Mouse (Mus musculus): ENCODE measurements at regions not wholly inside any gene's neighbourhood (a gene's known extent, or its start where the extent isn't known, plus 50 kb on each side); places are given as distances from the start of the nearest gene placed in this dataset.

DNA sequence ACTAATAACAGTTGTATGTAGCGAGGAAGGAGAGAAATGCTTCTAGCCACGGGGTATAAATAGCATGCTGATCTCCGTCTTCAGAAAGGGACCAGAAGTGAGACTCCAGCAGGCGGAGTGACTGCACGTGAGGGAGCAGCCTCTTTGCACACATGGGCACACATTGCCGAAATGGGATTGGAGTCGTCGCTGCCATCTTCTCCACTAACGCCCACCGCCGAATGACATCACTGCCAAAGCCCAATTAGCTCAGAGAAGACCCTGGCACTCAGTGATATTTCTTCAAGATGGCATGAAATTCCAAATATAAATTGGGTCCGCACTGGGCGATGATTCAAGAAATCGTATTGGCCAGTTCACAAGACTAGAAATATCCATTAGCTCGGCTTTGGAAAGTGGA is 220.9 kb upstream of the Nr4a3 start:
- no peak for TF ChIP-seq POLR2A (IDR thresholded peaks at IDR 0.05; ENCODE audit: borderline replicate concordance, extremely low read depth, insufficient read depth, insufficient read length, poor library complexity, severe bottlenecking)
- no peak for TF ChIP-seq CTCF (IDR thresholded peaks at IDR 0.05; ENCODE audit: borderline replicate concordance, extremely low read depth, insufficient read depth, insufficient read length)
- peak; percentile 72 for DNase-seq (ENCODE audit: low read depth)

DNA sequence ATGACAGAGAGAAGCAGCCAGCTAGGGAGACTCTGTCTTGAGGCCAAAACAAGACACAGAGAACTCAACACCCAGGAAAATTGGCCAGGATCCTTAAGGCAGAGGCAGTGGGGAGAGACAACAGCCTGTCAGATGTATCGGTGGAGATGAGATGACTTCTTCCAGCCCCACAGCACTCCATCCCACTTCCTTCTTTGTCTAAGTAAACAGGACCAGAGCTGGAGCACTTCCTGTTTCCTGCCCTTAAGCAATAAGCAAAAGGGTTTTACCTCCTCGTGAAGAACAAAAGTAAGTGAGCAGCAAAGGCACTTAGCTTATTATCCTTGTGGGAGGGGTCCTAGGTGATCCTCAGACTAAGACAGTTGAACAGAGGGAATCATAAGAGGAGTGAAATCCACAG is 212.0 kb upstream of the Nr4a3 start:
- DNase-seq (ENCODE audit: low read depth) = no peak
- TF ChIP-seq POLR2A (IDR thresholded peaks at IDR 0.05; ENCODE audit: borderline replicate concordance, extremely low read depth, insufficient read depth, insufficient read length, poor library complexity, severe bottlenecking) (no peak), CTCF (IDR thresholded peaks at IDR 0.05; ENCODE audit: borderline replicate concordance, extremely low read depth, insufficient read depth, insufficient read length) (no peak)

DNA sequence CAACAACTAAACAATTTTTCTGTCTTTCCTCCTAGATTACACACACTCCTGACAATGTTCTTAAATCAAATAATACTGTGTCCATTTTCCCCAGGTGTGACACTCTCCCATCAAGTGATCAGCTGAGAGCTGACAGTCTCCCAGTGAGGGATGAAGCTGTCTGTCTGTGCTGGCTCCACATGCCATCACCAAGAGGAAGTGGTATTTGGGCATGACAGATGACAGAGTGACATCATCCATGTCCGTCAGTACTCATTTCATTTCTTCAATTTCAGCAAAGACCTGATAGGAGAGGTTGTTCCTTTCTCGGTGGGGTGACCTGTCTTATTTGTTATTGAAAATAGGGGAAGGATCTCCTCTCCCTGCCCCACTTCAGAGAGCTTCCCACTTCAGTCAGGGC is 206.5 kb upstream of the Nr4a3 start:
- DNase-seq (ENCODE audit: low read depth) = no peak
- TF ChIP-seq CTCF (IDR thresholded peaks at IDR 0.05; ENCODE audit: borderline replicate concordance, extremely low read depth, insufficient read depth, insufficient read length) (no peak), POLR2A (IDR thresholded peaks at IDR 0.05; ENCODE audit: borderline replicate concordance, extremely low read depth, insufficient read depth, insufficient read length, poor library complexity, severe bottlenecking) (no peak)

DNA sequence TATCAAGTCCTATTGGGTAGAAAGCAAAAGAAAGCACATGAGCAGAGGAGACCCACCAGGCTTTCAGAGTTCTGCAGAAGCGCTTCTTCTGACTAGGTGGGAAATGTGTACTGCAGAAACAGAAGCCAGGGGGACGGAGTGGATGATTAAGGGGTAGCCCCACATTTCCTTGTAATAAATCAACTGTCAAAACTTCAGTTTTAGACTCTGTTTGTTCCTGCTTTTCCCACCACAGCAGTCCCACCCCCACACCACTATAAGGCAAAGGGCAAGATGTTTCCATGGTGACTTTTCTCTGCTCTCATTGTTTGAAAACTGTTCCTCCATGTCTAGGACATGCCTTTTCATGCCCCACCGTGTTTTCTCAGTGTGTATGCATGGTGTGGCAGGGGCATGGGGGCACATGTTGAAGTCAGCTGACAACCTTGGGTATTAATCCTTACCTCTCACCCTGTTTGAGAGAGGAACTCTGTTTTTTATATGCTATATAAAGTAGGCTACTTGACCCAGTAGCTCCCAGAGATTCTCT is 202.8 kb upstream of the Nr4a3 start:
- no peak for TF ChIP-seq POLR2A (IDR thresholded peaks at IDR 0.05; ENCODE audit: borderline replicate concordance, extremely low read depth, insufficient read depth, insufficient read length, poor library complexity, severe bottlenecking)
- TF ChIP-seq CTCF (IDR thresholded peaks at IDR 0.05; ENCODE audit: borderline replicate concordance, extremely low read depth, insufficient read depth, insufficient read length) = no peak
- no peak for DNase-seq (ENCODE audit: low read depth)

DNA sequence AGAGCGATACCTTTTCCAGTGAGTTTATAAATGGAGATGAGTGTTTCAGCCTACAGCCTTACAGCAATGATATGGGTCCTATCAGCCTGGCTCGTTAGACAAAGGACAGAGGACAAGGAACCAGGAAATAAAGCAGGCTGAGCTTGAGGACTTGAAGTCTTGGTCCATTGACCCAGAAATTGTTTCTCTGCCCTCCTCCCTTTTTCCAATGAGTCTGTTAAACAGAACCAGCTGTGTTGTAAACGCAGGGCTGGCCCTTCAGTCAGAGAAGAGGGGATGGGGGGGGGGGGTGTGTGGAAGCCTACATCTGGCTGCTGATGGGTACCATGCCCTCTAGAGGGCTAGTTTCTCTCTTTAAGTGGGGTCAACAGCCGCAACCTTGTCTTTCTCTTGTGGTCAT is 199.7 kb upstream of the Nr4a3 start:
- TF ChIP-seq POLR2A (IDR thresholded peaks at IDR 0.05; ENCODE audit: borderline replicate concordance, extremely low read depth, insufficient read depth, insufficient read length, poor library complexity, severe bottlenecking) (no peak), CTCF (IDR thresholded peaks at IDR 0.05; ENCODE audit: borderline replicate concordance, extremely low read depth, insufficient read depth, insufficient read length) (no peak)
- no peak for DNase-seq (ENCODE audit: low read depth)

DNA sequence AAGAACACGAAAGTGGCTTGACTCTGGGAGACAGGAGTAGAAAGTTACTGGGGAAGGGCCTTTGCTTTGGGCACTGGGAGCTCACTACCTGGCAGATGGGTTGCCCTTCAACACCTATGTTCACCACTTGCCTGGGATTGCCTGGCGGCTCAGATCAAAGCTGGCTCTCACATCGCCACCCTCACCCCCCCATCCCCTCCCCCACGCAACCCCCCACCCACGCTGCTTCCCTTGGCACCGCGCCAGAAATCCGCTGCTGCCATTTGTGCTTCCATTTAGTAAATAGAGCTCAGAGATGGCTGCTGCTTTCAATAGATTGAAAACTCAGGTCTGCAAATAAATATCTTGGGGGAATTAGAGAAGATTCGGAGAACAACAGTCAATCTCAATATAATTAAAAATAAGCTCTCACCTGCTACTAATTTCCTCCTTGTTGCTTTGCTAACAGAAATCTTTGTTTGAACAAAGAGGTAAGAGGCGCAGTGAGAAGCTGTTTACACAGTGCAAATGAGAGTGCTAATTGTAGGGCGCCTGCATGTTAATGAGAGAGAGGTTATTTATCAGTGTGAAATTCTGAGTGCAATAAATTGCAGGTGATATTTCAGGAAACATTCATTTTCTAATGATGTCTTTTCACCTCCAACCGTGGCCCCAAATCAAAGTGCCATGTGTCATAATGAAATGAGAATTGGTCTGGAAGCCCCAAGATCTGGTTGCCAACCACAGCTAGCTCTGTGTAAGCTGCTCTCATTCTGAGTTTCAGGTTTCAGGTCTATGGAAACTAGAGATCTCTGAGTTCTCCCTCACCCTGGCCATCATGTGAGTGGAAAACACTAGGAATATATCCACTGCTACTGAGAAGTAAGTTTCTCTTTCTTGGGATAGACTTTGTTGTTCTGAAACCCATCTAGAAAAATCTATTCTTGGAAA is 198.3 kb upstream of the Nr4a3 start:
- peak; percentile 84 for DNase-seq (ENCODE audit: low read depth)
- TF ChIP-seq CTCF (IDR thresholded peaks at IDR 0.05; ENCODE audit: borderline replicate concordance, extremely low read depth, insufficient read depth, insufficient read length) (no peak), POLR2A (IDR thresholded peaks at IDR 0.05; ENCODE audit: borderline replicate concordance, extremely low read depth, insufficient read depth, insufficient read length, poor library complexity, severe bottlenecking) (no peak)

DNA sequence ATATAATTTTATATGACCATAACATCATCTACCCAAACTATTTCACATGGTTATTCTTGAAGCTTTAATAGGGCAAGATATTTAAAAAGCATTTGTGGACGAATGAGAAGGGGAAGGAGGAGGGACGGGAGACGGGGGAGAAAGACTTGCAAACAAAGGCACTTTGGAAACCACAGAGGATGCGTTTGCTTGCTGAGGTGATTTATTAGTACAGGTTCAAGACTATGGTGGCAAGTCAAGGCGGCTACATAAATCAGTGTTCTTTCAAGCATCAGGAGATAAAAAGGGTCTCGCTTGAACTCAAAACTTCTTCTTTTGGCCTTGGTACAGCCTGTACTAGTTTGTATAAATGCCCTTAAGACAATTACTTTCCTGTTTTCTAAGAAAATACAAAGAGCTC is 183.8 kb upstream of the Nr4a3 start:
- DNase-seq (ENCODE audit: low read depth) = no peak
- TF ChIP-seq CTCF (IDR thresholded peaks at IDR 0.05; ENCODE audit: borderline replicate concordance, extremely low read depth, insufficient read depth, insufficient read length) (no peak), POLR2A (IDR thresholded peaks at IDR 0.05; ENCODE audit: borderline replicate concordance, extremely low read depth, insufficient read depth, insufficient read length, poor library complexity, severe bottlenecking) (no peak)

DNA sequence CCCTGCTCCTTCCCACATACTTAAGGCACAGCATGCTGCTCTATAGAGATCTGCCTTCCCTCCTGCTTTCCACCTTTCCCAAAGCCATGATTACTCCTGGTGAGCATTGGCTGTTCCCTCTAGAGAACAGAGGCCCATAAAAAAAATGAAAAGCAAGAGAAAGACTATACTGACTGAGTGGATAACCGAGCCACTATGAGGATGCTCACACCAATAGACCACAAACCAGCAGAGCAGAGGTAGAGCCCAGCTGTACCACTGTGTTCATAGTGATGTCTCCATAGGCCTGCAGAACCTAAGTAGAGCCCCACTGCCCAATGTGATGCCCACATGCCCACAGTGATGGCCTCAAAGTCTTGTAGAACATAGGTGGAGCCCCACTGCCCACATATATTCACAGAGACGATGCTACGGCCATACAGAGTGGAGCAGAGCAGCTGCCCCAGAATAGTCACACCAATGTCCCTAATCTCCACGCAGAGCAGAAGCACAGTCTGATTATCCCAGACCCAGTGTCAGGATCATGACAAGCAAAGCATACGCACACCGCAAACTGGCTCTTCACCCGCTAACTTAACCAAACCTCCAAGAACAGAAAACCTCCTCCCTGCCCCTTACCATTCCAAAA is 174.8 kb upstream of the Nr4a3 start:
- no peak for DNase-seq (ENCODE audit: low read depth)
- TF ChIP-seq POLR2A (IDR thresholded peaks at IDR 0.05; ENCODE audit: borderline replicate concordance, extremely low read depth, insufficient read depth, insufficient read length, poor library complexity, severe bottlenecking) (no peak), CTCF (IDR thresholded peaks at IDR 0.05; ENCODE audit: borderline replicate concordance, extremely low read depth, insufficient read depth, insufficient read length) (no peak)

DNA sequence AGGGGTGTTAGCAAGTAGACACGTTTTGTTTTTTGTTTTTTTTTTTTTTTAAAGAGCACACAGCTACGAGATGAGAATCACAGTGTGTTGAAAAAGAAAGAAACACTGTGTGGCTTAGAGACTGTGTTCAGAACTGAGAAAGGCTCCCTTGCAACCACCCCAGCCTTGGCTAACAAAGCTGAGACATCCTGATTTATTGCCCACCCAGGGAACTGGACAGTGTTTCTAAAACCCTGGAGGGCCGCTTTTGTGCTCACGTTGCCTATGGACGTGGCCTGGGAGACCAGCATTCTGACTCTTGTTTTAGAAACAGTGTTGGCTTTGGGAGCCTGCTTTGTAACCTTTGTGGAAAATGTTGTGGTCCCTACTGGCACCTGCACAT is 174.3 kb upstream of the Nr4a3 start:
- TF ChIP-seq CTCF (IDR thresholded peaks at IDR 0.05; ENCODE audit: borderline replicate concordance, extremely low read depth, insufficient read depth, insufficient read length) (no peak), POLR2A (IDR thresholded peaks at IDR 0.05; ENCODE audit: borderline replicate concordance, extremely low read depth, insufficient read depth, insufficient read length, poor library complexity, severe bottlenecking) (no peak)
- no peak for DNase-seq (ENCODE audit: low read depth)

DNA sequence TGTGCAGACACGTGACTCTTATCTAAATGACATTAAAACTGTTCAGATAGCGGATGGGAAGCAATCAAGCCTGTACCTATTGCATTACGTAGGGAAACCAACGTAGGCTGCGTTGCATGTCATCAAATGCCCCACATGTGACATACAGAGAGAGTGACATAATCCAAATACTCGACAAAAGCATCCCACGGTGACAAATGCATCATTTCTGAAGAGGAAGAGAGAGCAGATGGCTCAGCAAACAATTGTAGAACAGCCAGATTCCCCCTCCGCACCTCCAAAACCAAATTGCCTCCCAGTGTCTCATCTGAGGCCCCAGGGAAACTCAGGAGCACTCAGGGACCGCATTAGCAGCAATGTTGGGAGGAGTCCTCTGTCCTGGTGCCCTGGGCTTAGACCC is 163.4 kb upstream of the Nr4a3 start:
- TF ChIP-seq POLR2A (IDR thresholded peaks at IDR 0.05; ENCODE audit: borderline replicate concordance, extremely low read depth, insufficient read depth, insufficient read length, poor library complexity, severe bottlenecking) = no peak
- TF ChIP-seq CTCF (IDR thresholded peaks at IDR 0.05; ENCODE audit: borderline replicate concordance, extremely low read depth, insufficient read depth, insufficient read length) = no peak
- peak; percentile 57 for DNase-seq (ENCODE audit: low read depth)

DNA sequence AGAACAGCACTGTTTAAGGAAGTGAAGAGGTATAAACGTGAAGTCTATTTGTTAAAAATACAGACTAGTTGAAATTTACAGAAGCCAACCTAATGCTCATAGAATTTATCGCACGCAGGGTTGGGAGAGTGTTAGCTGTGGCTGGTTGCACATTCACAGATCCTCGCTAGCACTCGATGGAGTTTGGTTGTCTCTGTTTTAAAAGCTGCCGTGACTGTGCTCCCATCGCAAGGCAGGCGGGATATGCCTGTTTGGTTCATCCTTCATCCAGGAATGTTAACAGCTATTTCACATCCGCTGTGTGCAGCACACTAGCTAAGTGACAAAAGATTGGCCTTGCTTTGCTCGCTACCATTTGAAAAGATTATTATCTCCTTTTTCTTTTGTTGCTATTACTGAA is 162.9 kb upstream of the Nr4a3 start:
- DNase-seq (ENCODE audit: low read depth) = peak; percentile 61
- TF ChIP-seq POLR2A (IDR thresholded peaks at IDR 0.05; ENCODE audit: borderline replicate concordance, extremely low read depth, insufficient read depth, insufficient read length, poor library complexity, severe bottlenecking) = no peak
- TF ChIP-seq CTCF (IDR thresholded peaks at IDR 0.05; ENCODE audit: borderline replicate concordance, extremely low read depth, insufficient read depth, insufficient read length) = no peak

All from brain, embryonic 14.5 days (tissue).